Mouse (Mus musculus): Measurements from ENCODE around the gene Lsm8.

GRCm38 (mm10) chr6:18832958-18833357 is 15.4 kb upstream of the Lsm8 start:
- no peak for TF ChIP-seq CTCF (IDR thresholded peaks at IDR 0.05; ENCODE audit: extremely low read depth, insufficient read depth, insufficient read length, insufficient replicate concordance)
- TF ChIP-seq POLR2A (IDR thresholded peaks at IDR 0.05; ENCODE audit: low read depth, low read length), result no peak
